Mouse (Mus musculus) hindbrain, postnatal 0 days (tissue): ENCODE measurements around the gene Insm1. TPM values are rescaled to one million over a fixed set of nuclear protein-coding genes. Genes with fewer than 3 reads are reported as not detected.

Source experiments
- ATAC-seq: fragments of 200-750 bp; cut with Nextera tagmentation; 2 replicates; pipeline ENCODE4 v1.8.0; 2017; ENCODE audit warnings: mild to moderate bottlenecking, moderate TSS enrichment, moderate library complexity
- DNase-seq: peaks from one replicate; pipeline ENCODE4 v3.0.0-alpha.2; 2015; ENCODE audit warnings: low spot score
- H3K27ac ChIP-seq: fragments of 300-500 bp; sonication (generic); 2 replicates; pipeline ENCODE4 v1.5.1; 2014; ENCODE audit warnings: mild to moderate bottlenecking
- H3K27me3 ChIP-seq: fragments of 300-500 bp; sonication (generic); 2 replicates; pipeline ENCODE4 v1.6.1; 2014; ENCODE audit warnings: low read length, mixed read lengths; ENCODE audit not compliant: insufficient read depth
- H3K36me3 ChIP-seq: fragments of 300-500 bp; sonication (generic); 2 replicates; pipeline ENCODE4 v1.6.1; 2014; ENCODE audit warnings: low read length, mixed read lengths; ENCODE audit not compliant: insufficient read depth
- H3K4me1 ChIP-seq: fragments of 300-500 bp; sonication (generic); 2 replicates; pipeline ENCODE4 v1.6.1; 2014; ENCODE audit warnings: antibody characterized with exemption, low read length, mixed read lengths; ENCODE audit not compliant: insufficient read depth
- H3K4me2 ChIP-seq: fragments of 300-500 bp; sonication (generic); 2 replicates; pipeline ENCODE4 v1.6.1; 2014; ENCODE audit warnings: low read depth, mild to moderate bottlenecking, low read length, moderate library complexity, mixed read lengths
- H3K4me3 ChIP-seq: fragments of 300-500 bp; sonication (generic); 2 replicates; pipeline ENCODE4 v1.5.1; 2014; ENCODE audit warnings: low read length
- H3K9ac ChIP-seq: fragments of 300-500 bp; sonication (generic); replicated peaks from 2 replicates; pipeline ENCODE4 v1.6.1; 2014; ENCODE audit warnings: mild to moderate bottlenecking, low read length, moderate library complexity, mixed read lengths
- H3K9me3 ChIP-seq: fragments of 300-500 bp; sonication (generic); 2 replicates; pipeline ENCODE4 v1.6.1; 2016; ENCODE audit warnings: low read length, mixed read lengths
- CTCF ChIP-seq: IDR thresholded peaks from 2 replicates; pipeline ENCODE4 v1.5.1; 2016; ENCODE audit warnings: antibody characterized with exemption, control low read depth, low read depth
- WGBS: fragments of 180-500 bp; shearing (Covaris S2); extraction: QIAGEN DNeasy Blood & Tissue Kit; methylation state at CpG from one replicate; pipeline ENCODE4 v1.1.7; 2014; 5-methylcytosine and 5-hydroxymethylcytosine counted together
- polyA plus RNA-seq: library from polyadenylated mRNA; unstranded; fragments of >200 nt; fragmentation: Nextera tagmentation; extraction: Ambion mirVana; gene quantifications from 2 replicates; pipeline ENCODE4 v1.2.1, GENCODE M21; 2015
- total RNA-seq: library from RNA; depleted of rRNA; stranded (reverse); fragments of >200 nt; gene quantifications from 2 replicates; pipeline ENCODE4 v1.2.3, GENCODE M21; 2014

Insm1 gene
- total and polyA plus RNA-seq, 2 experiments from 2014 or later: 4.2 to 44.0 TPM

DNA sequence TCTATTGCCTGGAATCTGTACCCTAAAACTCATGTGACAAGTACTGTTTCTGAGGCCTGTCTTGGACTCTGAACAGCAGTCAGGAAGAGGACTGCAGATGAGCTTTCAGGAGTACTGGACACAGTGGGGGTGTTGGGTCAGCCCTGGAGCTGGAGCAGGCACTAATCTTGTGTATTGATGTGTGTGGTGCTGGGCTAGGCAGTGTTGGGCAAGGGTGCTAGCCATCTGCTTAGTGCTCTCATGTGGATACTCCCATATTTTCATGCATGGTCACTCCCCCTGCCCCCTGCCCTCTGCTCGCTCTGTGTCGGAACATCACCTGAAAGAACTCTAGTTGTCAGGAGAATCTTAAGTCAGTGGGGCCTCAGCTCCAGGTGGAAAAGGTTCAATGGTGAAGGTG is 22.3 kb downstream of the Insm1 start:
- Histone ChIP-seq H3K9me3 (no peaks in the 10 kb centered on the region), H3K27ac (no peak overlapping the region), H3K27me3 (no peaks in the 10 kb centered on the region), H3K4me2 (no peak overlapping the region), H3K4me1 (no peaks in the 10 kb centered on the region), H3K36me3 (no peaks in the 10 kb centered on the region), H3K9ac (no peak overlapping the region), H3K4me3 (no peak overlapping the region)
- 75% methylated on average over 2 of the region's 2 CpGs for WGBS
- ATAC-seq (peak; percentile 51; the same call in 1 of the 2 replicates), DNase-seq (no peak)
- TF ChIP-seq CTCF: no peak

DNA sequence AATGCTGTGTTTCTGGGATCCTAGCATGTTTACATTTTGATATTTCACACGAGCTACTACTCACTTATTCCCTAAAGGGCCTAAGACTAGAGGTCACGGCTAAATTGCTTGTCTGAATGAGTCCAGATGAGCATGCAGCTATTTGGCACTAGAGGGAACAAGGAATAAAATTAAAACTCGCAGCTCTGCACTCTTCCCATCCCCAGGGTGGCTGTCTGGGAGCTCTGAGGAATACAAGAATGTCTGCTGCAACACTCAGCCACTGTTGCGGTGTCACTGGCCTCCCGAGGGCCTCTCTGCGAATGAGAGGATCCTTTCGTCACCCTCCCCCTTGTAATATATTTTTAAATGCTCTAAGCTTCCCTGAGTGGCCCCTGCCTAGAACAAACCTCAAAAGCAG is 23.7 kb downstream of the Insm1 start:
- Histone ChIP-seq H3K36me3 (no peaks in the 10 kb centered on the region), H3K9me3 (no peaks in the 10 kb centered on the region), H3K4me1 (no peaks in the 10 kb centered on the region), H3K4me3 (no peak overlapping the region), H3K4me2 (no peak overlapping the region), H3K27ac (no peak overlapping the region), H3K9ac (no peak overlapping the region), H3K27me3 (no peaks in the 10 kb centered on the region)
- WGBS: 54% methylated on average over 7 of the region's 7 CpGs
- no peak for TF ChIP-seq CTCF
- DNase-seq: no peak
- no peak for ATAC-seq

- Histone ChIP-seq H3K9ac (no peak overlapping the region), H3K4me2 (no peak overlapping the region), H3K4me1 (no peaks in the 10 kb centered on the region), H3K4me3 (no peak overlapping the region), H3K27me3 (no peaks in the 10 kb centered on the region), H3K9me3 (no peaks in the 10 kb centered on the region), H3K27ac (no peak overlapping the region), H3K36me3 (no peaks in the 10 kb centered on the region)
- no peak for TF ChIP-seq CTCF
- DNase-seq (no peak), ATAC-seq (no peak)
- 83% methylated on average over 4 of the region's 4 CpGs for WGBS
Observed at GRCm38 (mm10) chr2:146246409-146247075, 24.8 kb downstream of the Insm1 start.

DNA sequence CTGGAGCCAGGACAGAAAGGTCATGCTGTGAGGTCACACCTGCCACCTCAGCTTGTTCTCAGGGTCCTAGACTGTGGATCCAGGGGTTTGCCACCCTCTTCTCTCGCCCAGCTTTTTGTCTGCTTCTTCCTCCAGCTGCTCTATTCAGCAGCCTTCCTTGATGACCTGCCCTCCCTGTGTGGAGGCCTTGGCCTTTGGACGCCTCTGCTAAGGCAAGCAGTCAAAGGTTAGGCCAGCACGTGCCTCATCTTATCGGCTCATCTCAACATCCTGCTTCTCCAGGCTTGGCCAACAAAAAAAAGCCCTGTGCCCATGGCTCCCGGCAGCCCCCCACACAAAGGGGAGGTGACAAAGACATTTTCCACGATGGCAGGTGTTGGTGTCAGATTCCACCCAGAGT is 25.9 kb downstream of the Insm1 start:
- no peak overlapping the region for H3K4me3 ChIP-seq
- no peak for TF ChIP-seq CTCF
- no peak overlapping the region for H3K4me2 ChIP-seq
- H3K36me3 ChIP-seq: no peaks in the 10 kb centered on the region
- no peaks in the 10 kb centered on the region for H3K27me3 ChIP-seq
- WGBS: 42% methylated on average over 6 of the region's 6 CpGs
- H3K27ac ChIP-seq: no peak overlapping the region
- ATAC-seq (no peak), DNase-seq (no peak)
- H3K9me3 ChIP-seq: no peaks in the 10 kb centered on the region
- no peak overlapping the region for H3K9ac ChIP-seq
- H3K4me1 ChIP-seq: no peaks in the 10 kb centered on the region

- DNase-seq (no peak), ATAC-seq (no peak)
- WGBS: 63% methylated on average over 7 of the region's 7 CpGs
- H3K4me2 ChIP-seq: no peak overlapping the region
- H3K4me1 ChIP-seq: peaks cover 3% of the 10 kb centered on the region; the same call in 1 of the 2 replicates
- no peaks in the 10 kb centered on the region for H3K36me3 ChIP-seq
- no peak overlapping the region for H3K27ac ChIP-seq
- H3K4me3 ChIP-seq: no peak overlapping the region
- no peak overlapping the region for H3K9ac ChIP-seq
- no peaks in the 10 kb centered on the region for H3K9me3 ChIP-seq
- H3K27me3 ChIP-seq: no peaks in the 10 kb centered on the region
- TF ChIP-seq CTCF: no peak
Observed at GRCm38 (mm10) chr2:146249033-146249432, 27.3 kb downstream of the Insm1 start.

- peaks cover 3% of the 10 kb centered on the region; the same call in 1 of the 2 replicates for H3K4me1 ChIP-seq
- WGBS: 50% methylated on average over 6 of the region's 6 CpGs
- no peak for TF ChIP-seq CTCF
- no peaks in the 10 kb centered on the region for H3K36me3 ChIP-seq
- peak; percentile 65 for DNase-seq
- H3K27me3 ChIP-seq: no peaks in the 10 kb centered on the region
- H3K27ac ChIP-seq: peak overlapping the region; percentile 20; the same call in 1 of the 2 replicates
- no peak overlapping the region for H3K4me3 ChIP-seq
- ATAC-seq: peak; percentile 61
- no peak overlapping the region for H3K4me2 ChIP-seq
- H3K9me3 ChIP-seq: no peaks in the 10 kb centered on the region
- H3K9ac ChIP-seq: no peak overlapping the region
Observed at GRCm38 (mm10) chr2:146250236-146250904, 28.6 kb downstream of the Insm1 start.

GRCm38 (mm10) chr2:146254387-146254786 is 32.7 kb downstream of the Insm1 start:
- no peak for TF ChIP-seq CTCF
- no peaks in the 10 kb centered on the region for H3K36me3 ChIP-seq
- 95% methylated on average over 1 of the region's 1 CpGs for WGBS
- H3K27me3 ChIP-seq: no peaks in the 10 kb centered on the region; the same call in 1 of the 2 replicates
- ATAC-seq (no peak), DNase-seq (no peak)
- H3K27ac ChIP-seq: no peak overlapping the region
- H3K4me2 ChIP-seq: no peak overlapping the region
- peaks cover 7% of the 10 kb centered on the region for H3K4me1 ChIP-seq
- H3K9me3 ChIP-seq: no peaks in the 10 kb centered on the region
- H3K9ac ChIP-seq: no peak overlapping the region
- no peak overlapping the region for H3K4me3 ChIP-seq
